Mouse (Mus musculus): ENCODE data around the gene Cpsf4l.

Cpsf4l gene

DNA sequence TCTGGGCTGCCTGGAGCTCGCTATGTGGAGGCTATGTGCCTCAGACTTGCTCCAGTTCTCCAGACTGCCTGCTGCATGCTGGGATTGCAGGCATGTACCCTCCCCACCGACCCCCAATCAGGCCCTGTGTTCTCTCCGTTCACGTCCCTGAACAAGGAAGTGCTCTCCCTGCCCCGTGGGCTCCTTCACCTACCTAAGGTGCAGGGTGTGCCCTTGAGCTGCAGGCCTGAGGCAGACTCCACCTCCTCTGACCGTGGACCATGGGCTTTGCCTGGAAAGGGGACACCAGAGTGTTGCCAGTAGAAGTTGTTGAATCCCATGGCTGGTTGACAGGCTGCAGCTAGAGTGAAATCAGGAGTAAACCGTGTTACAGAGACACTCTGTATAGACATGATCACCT lies 10.2 kb downstream of the Cpsf4l start:
- ATAC-seq (ENCODE audit: low TSS enrichment), result no peak

DNA sequence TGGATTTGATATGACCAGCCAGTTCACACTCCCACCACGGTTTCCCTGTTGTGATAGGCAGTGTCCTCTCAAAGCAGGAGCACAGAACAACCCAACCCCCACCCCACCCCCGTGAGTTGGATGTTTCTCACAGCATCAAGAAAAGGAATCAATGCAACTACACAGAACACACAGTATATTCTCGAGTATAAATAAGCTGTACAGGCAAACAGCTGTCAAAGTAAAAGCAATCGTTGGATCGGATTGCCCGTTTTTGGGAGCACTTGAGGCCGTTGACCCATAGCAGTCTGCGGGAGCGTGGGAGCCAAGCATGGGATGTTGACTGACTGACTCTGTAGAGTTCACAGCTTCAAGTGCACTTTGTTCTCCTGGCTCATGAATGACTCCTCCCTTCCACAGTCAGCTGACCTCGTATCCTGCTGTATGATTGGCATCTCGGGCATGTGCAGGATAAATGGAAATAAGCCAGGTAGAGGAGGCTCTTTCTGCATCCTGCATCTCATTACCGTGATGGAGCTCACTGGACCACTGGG lies 11.7 kb downstream of the Cpsf4l start:
- ATAC-seq (ENCODE audit: low TSS enrichment), result peak; percentile 41; the same call in 1 of the 2 replicates

DNA sequence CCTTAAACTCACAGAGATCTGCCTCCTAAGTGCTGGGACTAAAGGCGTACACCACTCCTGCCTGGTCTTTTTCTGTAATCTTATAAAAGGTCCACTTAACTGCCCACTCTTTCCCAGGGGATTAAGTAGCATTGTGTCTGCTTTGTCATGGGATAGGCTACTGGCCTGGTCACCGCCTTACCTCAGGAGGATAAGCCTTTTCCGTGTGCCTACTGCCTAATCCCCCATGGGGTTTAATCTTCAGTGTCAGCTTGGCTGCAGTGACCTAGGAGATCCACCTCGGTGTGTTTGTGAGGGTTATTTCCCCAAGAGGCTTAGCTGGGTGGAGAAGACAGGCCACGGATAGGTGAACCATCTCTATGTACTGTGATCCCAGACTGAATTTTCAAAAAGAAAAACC lies 12.2 kb downstream of the Cpsf4l start:
- no peak for ATAC-seq (ENCODE audit: low TSS enrichment)

DNA sequence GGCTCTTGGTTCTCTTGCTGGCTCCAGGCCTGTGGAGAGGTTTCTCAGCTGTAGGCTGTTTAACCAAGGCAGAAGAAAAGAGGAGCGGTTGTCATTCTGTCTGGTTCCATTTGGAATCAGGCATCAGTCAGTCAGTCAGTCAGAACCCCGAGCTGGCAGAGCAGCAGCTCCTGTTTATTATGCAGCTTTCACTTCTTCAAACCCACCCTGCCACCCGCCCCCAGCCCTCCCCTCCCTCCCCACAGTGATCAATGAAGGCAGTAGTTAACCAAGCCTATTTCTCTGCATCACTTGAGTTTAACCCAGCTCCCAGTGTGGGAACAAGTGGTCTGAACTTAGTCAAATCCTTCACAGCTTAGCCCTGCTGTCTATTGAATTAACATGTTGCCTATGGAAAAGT lies 18.0 kb downstream of the Cpsf4l start:
- no peak for ATAC-seq (ENCODE audit: low TSS enrichment)

DNA sequence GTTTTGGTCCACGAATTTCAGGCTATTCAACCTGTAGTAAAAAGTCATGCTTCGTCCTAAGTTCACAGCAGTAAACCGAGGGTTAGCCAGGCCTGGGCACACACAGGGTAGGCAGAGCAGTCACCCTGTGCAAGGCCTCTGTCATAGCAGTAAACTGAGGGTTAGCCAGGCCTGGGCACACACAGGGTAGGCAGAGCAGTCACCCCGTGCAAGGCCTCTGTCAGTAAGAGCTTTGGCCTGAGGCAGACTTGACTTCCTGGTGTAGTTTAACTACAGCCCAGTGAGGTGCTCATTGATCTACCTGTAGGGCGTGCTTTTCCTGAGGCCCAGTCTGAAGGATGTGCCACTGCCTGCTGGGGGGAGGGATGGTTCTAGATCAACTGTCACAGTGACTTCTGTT lies 18.5 kb downstream of the Cpsf4l start:
- no peak for ATAC-seq (ENCODE audit: low TSS enrichment)

DNA sequence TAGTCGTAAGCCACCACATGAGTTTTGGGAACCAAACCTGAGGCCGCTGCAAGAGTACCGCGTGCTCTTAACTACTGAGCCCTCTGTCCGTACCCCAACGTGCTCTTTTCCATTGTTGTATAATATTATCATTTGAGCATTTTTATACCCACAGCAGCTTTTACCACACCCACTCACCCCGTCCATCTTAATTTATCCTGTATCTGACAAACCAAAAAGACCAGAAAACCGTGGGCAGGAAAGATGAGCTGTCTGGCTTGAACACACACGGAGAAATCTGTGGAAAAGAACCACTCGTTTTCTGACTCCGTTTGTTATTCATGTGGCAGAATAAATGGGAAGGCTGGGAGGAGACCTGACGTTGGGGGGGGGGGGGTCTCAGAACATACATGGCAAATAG lies 19.3 kb downstream of the Cpsf4l start:
- ATAC-seq (ENCODE audit: low TSS enrichment), result peak; percentile 85

DNA sequence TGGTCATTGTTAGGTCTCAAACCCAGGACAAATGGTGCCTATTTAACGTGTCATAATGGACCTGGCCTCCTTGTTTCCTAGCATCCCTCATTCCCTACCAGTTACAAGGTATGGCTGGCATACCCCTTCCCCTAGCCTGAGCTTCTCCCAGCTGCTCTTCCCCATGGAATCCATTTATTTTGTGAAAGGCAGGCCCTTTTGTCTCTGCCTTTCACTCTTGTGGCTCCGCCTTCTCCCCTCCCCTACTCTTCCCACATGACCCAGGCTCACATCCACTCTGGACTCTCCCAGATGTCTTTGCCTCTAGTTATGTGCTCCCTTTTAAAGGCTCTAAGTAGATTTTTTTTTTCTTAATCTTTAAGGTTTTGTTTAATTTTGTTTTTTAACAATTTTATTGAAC lies 22.8 kb downstream of the Cpsf4l start:
- no peak for ATAC-seq (ENCODE audit: low TSS enrichment)

DNA sequence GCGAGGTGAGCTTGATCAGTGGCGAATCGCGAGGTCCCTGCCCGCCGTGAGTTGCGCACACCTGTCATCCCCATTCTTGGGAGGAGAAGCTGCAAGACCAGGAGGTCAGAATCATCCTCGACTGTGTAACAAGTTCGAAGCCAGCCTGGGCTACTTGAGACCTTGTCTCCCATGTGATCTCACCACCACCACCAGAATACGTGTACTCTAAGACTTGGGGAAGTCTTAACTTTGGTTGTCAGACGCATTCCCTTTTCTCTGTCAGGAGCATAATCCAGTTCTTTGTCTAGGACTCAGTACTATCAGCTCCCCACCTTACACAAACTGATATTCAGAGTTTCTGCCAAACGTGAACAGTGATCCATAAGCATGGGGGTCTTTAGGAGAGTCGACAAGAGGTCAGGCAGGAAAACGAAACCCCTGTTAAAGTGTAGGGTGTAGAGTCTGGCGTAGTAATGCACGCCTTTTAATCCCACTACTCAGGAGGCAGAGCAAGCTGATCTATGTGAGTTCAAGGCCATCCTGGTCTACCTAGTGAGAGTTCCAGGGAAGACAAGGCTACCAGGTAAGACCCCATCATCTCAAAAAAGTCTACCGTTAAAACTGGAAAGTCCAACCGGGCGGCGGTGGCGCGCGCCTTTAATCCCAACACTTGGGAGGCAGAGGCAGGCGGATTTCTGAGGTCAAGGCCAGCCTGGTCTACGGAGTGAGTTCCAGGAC lies 24.9 kb downstream of the Cpsf4l start:
- ATAC-seq (ENCODE audit: low TSS enrichment), result no peak

DNA sequence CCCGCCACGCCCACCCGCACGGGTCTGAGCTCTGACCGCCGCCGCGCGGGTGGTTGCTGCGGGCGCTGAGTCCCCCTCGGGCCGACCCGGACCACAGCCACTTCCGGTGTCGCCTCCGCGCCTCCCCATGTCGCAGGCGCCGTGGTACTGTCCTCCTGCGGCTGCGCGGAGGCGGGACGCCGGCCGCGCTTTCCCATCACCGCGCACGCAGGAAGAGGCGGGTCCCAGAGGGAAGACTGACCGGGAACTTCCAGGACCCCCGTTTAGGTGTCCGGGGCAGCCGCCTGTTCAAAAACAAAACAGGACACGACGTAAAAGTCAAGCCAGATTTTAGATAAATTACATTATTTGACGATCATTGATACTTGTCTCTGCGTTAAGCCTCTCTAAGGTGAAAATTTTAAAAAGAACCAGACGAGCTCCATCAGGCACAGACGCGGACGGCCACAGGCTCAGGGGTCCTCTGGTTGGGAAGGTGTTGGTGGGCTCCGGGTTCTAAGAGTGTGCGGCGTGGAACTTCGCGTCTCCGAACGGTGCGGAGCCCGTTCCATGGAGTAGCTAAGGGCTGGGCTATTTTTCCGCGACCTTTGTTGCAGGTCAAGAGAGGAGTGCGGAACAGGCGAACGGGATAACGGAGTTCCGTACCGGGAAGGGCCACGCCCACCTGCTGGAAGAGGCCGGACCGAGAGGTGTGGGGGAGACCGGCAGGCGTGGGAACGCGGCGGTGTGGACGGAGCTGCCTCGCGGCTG lies 25.7 kb downstream of the Cpsf4l start, which contains the start of the genes Fam104a and D11Wsu47e:
Gene Fam104a (minus strand): TSS at position 199 of the 750 bp plus-strand sequence.
Gene D11Wsu47e (plus strand): TSS at position 456 of the 750 bp plus-strand sequence.
- peak; percentile 92 for ATAC-seq (ENCODE audit: low TSS enrichment)

DNA sequence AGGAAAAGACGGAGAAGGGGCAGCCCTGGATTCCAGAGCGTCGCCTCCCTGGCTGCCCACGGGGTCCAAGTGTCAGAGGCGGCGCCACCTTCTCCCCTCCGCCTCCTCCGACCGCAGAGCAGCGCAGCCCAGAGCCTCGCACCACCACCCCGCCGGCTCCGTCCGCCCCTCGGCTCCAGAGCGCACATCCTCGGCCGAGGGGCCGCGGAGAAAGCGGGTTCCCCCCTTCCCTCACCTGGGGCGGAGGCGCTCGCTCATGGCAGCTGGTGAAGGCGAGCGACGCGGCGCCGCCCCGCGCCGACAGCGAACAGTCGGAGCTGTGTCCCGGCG lies 26.2 kb downstream of the Cpsf4l start:
- peak; percentile 56 for ATAC-seq (ENCODE audit: low TSS enrichment)

DNA sequence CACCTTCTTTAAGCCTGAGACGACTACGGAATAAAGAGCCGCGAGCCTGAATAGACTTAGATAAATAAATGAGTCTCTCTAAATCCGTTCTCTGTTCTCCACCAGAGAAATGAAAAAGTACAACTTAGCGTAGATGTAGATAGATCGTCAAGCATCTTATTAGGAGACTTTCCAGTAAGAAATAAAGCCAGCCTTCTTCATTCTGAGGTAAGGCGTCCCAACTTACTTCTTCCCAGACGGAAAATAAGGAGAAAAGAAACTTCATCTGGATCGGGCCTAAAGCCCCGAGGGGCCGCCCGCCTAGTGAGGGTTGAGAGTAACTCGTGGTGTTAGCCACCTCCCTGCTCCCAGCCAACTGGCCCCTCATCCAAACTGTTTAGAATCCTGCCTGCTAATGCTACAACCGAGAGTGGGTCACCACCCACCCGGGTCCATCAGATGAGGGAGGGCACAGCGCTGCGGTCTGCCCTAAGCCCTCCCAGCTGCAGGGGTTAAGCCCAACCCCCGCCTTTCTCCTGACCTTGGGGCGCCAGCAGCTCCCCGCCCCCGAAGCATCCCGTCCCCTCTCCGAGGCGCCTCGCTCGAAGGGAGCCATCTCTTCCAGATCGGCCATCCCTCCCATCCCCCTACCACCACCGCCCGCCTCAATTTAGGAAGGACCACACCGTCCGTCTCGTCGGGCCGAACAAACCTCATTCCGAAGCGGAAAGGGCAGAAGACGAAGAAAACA lies 26.8 kb downstream of the Cpsf4l start:
- peak; percentile 11; the same call in 1 of the 2 replicates for ATAC-seq (ENCODE audit: low TSS enrichment)

DNA sequence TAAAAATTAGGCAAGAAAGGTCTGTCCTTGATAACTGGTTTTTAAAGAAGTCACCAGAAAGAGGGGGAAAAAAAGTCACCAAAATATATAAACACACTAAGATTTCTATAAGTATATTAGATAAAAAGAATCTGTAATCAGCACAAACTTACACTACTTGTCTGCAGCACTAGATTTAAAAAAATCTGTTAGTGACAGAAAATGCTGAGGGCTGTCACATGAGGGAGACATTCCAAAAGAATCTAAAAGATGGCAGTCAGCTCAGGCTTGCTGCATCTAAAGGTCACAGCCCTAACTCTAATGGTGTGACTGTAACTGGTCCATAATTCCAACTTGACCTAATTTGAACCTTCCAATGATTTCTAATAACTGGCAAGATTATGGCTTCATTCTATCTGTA lies 27.8 kb downstream of the Cpsf4l start:
- no peak for ATAC-seq (ENCODE audit: low TSS enrichment)

DNA sequence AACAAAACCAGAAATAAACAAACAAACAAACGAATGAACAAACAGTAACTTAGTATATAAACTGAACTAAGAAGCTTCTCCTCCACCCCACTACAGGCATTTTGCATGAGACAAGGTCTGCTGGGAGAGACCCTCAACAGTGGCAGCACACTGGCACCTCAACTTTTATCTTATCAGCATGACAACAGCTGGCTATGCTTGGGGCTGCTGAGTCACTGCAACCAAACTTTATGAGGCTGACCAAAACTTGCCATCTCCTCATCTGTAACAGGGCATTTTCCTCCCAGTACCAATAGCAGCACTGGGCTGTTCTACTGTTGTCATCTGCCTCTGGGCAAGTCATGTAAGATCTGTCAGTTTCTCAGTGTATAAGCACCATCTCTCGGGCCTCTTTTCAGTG lies 28.9 kb downstream of the Cpsf4l start:
- ATAC-seq (ENCODE audit: low TSS enrichment), result no peak

DNA sequence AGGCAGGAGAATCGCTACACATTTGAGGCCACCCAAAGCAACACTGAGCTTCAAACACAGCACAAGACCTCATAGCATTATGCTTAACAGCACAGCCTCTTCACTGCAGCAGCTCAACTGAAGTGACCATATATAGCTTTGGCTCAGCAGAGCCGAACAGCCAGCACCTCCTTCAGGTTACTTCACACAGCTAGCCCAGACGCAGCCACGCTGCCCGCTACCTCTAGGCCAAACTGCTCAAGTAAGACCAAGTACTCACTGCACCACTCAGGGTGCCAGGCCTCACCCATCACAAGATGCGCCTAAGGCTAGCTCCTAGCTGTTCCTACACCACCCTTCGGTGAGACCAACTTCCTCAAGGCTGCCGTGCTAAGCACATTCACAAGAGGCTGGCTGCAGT lies 31.4 kb downstream of the Cpsf4l start:
- peak; percentile 68 for ATAC-seq (ENCODE audit: low TSS enrichment)

DNA sequence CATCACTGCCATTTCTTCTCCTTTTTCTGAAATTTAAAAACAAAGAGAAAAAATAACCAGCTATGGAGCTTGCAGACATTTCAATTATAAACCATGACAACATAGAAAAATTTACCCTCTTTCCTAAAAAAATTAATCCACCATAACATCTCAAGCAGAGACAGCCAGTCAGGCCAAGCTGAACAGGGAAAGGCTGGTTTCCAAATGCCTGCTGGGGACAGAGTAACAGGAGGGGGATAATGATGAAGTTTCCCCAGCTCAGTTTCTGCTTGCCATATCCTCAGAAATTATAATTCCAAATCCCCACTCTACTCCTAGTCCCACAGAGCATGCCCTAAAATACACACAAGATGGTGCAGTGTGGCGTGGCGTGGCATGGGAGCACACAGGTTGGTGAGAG lies 32.4 kb downstream of the Cpsf4l start:
- no peak for ATAC-seq (ENCODE audit: low TSS enrichment)

DNA sequence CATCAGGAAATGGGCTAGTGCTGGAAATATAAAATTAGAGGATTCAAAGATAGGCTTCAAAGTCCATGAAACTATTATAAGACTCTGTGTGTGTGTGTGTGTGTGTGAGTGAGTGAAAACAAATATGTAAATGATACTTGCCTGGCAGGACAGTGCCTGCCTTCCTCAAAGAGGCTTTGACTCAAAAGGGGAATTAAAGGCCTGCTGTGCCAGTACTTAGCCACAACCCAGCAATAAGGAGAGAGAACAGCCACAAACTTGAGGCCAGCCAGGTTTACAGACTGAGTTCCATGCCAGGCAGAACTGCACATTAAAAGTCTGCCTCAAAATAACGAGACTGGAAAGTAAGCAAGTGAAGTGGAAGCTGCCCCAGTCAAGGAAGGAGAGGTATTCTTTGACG lies 33.0 kb downstream of the Cpsf4l start:
- ATAC-seq (ENCODE audit: low TSS enrichment), result no peak

DNA sequence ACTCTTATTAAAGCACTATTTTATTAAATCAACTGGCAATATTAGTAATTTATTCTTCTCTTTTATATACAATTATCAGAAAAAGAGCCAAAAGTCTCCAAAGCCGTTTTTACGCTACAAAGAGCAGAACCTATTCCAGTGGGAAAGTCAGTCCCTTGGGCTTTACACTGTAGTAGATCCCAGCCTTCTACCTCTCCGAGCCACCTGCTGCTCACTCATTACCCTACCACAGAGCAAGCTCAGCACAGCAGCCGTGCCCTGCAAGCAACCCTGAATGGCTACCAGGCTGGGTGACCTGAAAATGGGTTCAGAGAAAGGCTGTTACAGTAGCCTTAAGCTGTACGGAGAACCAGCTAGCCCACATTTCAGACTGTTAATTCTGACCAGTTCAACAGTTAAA lies 35.2 kb downstream of the Cpsf4l start:
- no peak for ATAC-seq (ENCODE audit: low TSS enrichment)

DNA sequence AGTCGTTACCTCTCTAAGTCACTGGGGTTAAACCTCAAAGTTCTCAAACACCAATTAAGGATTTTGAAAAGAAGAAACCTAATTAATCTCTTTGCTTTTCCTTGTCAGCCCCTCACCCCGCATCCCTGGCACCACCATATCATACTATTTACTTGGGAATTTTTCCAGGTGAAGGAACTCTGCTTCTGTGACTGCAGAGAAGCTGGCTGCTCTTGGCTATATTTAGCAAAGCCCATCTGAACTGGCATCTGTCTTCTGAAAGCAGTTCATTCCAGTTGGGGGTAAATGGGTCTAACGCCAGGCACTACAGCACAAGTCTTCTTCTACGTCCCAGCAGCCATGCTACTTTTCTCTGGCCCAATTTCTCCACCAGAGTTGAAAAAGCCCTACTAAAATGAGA lies 36.2 kb downstream of the Cpsf4l start:
- ATAC-seq (ENCODE audit: low TSS enrichment), result peak; percentile 42; the same call in 1 of the 2 replicates

DNA sequence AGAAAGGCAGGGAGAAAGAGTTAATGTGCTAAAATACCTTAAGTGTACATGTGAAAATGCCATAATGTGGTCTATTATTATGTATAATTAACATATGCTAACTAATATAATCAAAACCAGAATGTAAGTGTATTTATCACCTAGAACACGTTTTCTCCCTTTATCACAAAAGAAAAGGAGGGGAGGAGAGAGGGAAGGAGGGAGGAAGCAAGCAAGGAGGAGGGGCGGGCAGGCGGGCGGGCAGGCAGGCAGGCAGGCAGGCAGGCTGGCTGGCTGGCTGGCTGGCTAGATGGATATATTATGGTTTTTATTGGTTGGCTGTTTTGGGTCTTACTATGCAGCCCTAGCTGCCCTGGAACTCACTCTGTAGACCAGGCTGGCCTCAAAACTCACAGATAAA lies 40.1 kb downstream of the Cpsf4l start:
- no peak for ATAC-seq (ENCODE audit: low TSS enrichment)

DNA sequence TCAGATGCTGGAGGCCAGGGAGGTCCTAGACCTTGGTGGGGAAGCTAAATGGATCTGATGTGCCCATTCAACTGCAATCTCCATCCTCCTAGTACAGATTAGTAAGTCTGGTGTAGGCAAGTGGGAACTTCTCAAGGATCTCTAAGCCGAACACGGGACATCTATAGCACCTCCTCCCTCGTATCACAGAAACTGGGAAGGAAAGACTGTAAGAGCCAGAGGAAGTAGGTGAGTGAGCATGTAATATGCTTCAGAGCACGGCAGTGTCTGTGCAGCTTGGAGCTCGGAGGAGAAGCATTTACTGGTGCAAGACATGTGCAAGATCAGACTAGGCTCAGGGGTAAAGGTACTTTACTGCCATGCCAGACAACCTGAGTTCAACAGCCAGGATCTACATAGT lies 41.0 kb downstream of the Cpsf4l start:
- peak; percentile 83 for ATAC-seq (ENCODE audit: low TSS enrichment)

DNA sequence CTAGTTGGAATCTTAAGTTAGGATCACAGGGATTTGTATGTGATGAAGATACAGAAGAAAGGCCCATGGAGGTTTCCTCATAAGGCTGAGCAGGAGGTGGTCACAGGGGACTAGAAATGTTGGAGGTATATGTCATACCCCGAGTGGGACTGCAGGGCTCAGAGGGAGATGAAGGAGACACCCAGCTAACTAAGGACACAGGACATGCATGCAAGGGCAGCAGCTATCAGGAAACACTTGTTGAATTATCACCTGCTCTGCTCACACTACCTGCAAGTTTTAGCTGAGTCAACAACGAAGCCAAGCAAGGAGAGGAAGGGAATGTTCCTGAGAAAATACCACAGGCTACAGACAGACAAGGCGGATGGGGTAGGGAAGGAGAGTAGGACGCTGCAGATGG lies 42.1 kb downstream of the Cpsf4l start:
- no peak for ATAC-seq (ENCODE audit: low TSS enrichment)

DNA sequence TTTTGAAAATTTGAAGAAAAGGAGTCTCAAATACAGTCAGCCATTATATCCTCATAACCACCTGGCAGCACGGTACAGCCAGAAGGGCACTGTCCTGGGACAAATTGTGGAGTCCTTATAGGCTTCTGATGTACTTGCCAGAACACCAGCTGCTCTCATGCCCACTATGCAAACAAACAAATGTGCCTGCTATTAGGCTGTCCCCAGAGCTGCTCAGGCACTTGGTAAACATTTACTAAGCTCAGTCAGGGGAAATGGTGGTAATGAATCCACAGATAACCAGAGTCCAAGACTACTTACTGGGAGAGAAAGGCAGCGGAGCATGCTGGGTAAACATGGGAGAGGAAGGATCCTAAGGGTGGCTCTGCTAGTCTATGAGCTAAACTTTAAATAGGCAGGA lies 42.7 kb downstream of the Cpsf4l start:
- ATAC-seq (ENCODE audit: low TSS enrichment), result no peak

DNA sequence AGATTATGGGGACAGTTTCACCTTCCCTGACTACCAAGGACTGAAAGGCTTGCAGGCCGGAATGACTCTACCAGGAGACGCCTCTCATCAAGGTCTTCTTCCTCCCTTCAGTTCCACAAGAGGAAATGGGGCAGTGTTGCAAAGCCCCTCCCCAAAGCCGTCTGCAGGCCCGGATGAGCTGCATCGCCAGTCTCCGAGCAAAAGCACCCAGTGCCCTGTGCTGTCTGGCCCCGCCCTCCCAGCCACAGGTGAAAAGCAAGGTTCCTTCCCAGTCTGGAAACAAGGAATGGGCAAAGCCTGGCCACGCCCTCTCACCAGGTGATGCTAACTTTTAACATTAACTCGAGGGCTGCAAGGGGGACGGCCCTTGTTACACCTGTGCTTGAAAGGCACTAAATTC lies 43.2 kb downstream of the Cpsf4l start:
- no peak for ATAC-seq (ENCODE audit: low TSS enrichment)

All from frontal cortex, adult (tissue).